Mouse (Mus musculus) stomach, embryonic 15.5 days (tissue): ENCODE measurements around the gene 1600014C23Rik. TPM values are rescaled to one million over a fixed set of nuclear protein-coding genes. Genes with fewer than 3 reads are reported as not detected.

Source experiments
- ATAC-seq: fragments of 200-750 bp; cut with Nextera tagmentation; 2 replicates; pipeline ENCODE4 v1.8.0; 2017; ENCODE audit warnings: low read depth, moderate number of reproducible peaks, moderate TSS enrichment; ENCODE audit not compliant: insufficient read depth, low FRiP score
- H3K27ac ChIP-seq: fragments of 300-500 bp; sonication (generic); 2 replicates; pipeline ENCODE4 v1.5.1; 2015; ENCODE audit warnings: mild to moderate bottlenecking, inconsistent platforms
- H3K27me3 ChIP-seq: fragments of 300-500 bp; sonication (generic); replicated peaks from 2 replicates; pipeline ENCODE4 v1.6.1; 2015; ENCODE audit warnings: inconsistent platforms
- H3K36me3 ChIP-seq: fragments of 300-500 bp; sonication (generic); 2 replicates; pipeline ENCODE4 v1.6.1; 2015; ENCODE audit warnings: inconsistent platforms
- H3K4me1 ChIP-seq: fragments of 300-500 bp; sonication (generic); 2 replicates; pipeline ENCODE4 v1.6.1; 2015; ENCODE audit warnings: inconsistent platforms
- H3K4me2 ChIP-seq: fragments of 300-500 bp; sonication (generic); 2 replicates; pipeline ENCODE4 v1.6.1; 2015; ENCODE audit warnings: mild to moderate bottlenecking, inconsistent platforms
- H3K4me3 ChIP-seq: fragments of 300-500 bp; sonication (generic); replicated peaks from 2 replicates; pipeline ENCODE4 v1.5.1; 2015; ENCODE audit warnings: inconsistent platforms
- H3K9ac ChIP-seq: fragments of 300-500 bp; sonication (generic); 2 replicates; pipeline ENCODE4 v1.6.1; 2015; ENCODE audit warnings: inconsistent platforms
- H3K9me3 ChIP-seq: fragments of 300-500 bp; sonication (generic); 2 replicates; pipeline ENCODE4 v1.6.1; 2016; ENCODE audit warnings: inconsistent platforms
- WGBS: fragments of 180-500 bp; shearing (Covaris S2); methylation state at CpG from one replicate; pipeline ENCODE4 v1.1.7; 2015; 5-methylcytosine and 5-hydroxymethylcytosine counted together
- polyA plus RNA-seq: library from polyadenylated mRNA; unstranded; fragments of >200 nt; fragmentation: Nextera tagmentation; extraction: Ambion mirVana; gene quantifications from 2 replicates; pipeline ENCODE4 v1.2.1, GENCODE M21; 2015

Gene 1600014C23Rik
- polyA plus RNA-seq, 1 experiment from 2014 or later = not detected

GRCm38 (mm10) chr17:45763188-45763587 is 29.5 kb upstream of the 1600014C23Rik start:
- Histone ChIP-seq H3K4me2 (no peak overlapping the region), H3K4me1 (peaks cover 39% of the 10 kb centered on the region), H3K9ac (no peak overlapping the region), H3K27me3 (no peaks in the 10 kb centered on the region), H3K36me3 (no peaks in the 10 kb centered on the region), H3K9me3 (no peaks in the 10 kb centered on the region), H3K27ac (peak overlapping the region; percentile 76), H3K4me3 (no peak overlapping the region)
- no peak for ATAC-seq
- 62% methylated on average over 8 of the region's 8 CpGs for WGBS

DNA sequence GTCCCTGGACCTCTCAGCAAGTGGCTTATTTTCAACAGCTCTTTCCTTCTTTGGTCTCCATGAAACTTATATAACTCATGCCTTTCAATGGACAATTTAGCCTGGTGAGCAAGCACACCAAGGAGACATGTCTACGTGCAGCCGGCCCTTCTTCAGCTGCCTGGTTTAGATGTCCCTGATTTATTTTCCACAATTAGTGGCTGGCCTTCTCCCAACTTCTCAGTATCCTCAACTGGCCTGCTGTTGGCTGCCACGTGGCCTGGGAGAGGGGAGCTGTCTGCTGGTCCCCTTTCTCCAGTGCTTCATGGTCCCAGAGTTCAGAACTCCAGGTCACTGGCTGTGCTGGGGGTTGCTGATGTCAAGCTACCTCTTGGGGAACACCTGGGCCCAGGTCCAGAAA is 28.3 kb upstream of the 1600014C23Rik start:
- Histone ChIP-seq H3K27ac (peak overlapping the region; percentile 28; the same call in 1 of the 2 replicates), H3K27me3 (no peaks in the 10 kb centered on the region), H3K9ac (no peak overlapping the region), H3K36me3 (no peaks in the 10 kb centered on the region), H3K4me1 (peaks cover 28% of the 10 kb centered on the region), H3K4me3 (no peak overlapping the region), H3K9me3 (no peaks in the 10 kb centered on the region), H3K4me2 (no peak overlapping the region)
- WGBS = 38% methylated on average over 3 of the region's 3 CpGs
- no peak for ATAC-seq

GRCm38 (mm10) chr17:45760965-45761645 is 27.5 kb upstream of the 1600014C23Rik start:
- Histone ChIP-seq H3K9ac (no peak overlapping the region), H3K9me3 (no peaks in the 10 kb centered on the region), H3K4me3 (no peak overlapping the region), H3K36me3 (no peaks in the 10 kb centered on the region), H3K4me2 (no peak overlapping the region), H3K27ac (no peak overlapping the region), H3K27me3 (no peaks in the 10 kb centered on the region), H3K4me1 (peaks cover 24% of the 10 kb centered on the region)
- ATAC-seq = no peak
- 72% methylated on average over 10 of the region's 10 CpGs for WGBS

DNA sequence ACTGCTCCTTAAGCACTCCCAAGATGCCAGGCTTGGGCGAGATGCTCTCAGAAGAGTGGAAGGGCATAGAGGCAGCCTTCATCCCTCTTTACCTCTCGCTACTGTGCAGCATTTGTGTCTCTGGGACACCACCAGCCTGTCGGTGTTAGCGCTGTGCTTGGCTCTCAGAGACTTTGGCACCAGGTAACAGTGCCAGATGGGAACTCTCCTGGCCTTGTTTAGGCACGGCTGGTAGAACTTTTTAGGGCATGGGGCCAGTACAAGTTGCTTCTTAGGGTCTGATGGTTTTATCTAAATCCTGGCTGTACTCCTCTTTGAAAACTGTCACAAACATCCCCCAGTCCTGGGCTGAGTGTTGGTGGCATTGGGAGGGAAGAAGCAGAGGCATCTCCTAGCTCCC is 26.1 kb upstream of the 1600014C23Rik start:
- Histone ChIP-seq H3K4me1 (peaks cover 20% of the 10 kb centered on the region), H3K27ac (no peak overlapping the region), H3K4me2 (no peak overlapping the region), H3K27me3 (no peaks in the 10 kb centered on the region), H3K36me3 (no peaks in the 10 kb centered on the region), H3K9ac (no peak overlapping the region), H3K4me3 (no peak overlapping the region), H3K9me3 (no peaks in the 10 kb centered on the region)
- no peak for ATAC-seq
- 88% methylated on average over 5 of the region's 5 CpGs for WGBS

- H3K4me1 ChIP-seq = peaks cover 20% of the 10 kb centered on the region
- no peaks in the 10 kb centered on the region for H3K9me3 ChIP-seq
- no peak overlapping the region for H3K9ac ChIP-seq
- H3K27ac ChIP-seq = no peak overlapping the region
- H3K36me3 ChIP-seq = no peaks in the 10 kb centered on the region
- 61% methylated on average over 7 of the region's 7 CpGs for WGBS
- H3K4me2 ChIP-seq = no peak overlapping the region
- no peak overlapping the region for H3K4me3 ChIP-seq
- no peak for ATAC-seq
- H3K27me3 ChIP-seq = no peaks in the 10 kb centered on the region
These were observed 25.2 kb upstream of the 1600014C23Rik start for GRCm38 (mm10) chr17:45758808-45759207.

DNA sequence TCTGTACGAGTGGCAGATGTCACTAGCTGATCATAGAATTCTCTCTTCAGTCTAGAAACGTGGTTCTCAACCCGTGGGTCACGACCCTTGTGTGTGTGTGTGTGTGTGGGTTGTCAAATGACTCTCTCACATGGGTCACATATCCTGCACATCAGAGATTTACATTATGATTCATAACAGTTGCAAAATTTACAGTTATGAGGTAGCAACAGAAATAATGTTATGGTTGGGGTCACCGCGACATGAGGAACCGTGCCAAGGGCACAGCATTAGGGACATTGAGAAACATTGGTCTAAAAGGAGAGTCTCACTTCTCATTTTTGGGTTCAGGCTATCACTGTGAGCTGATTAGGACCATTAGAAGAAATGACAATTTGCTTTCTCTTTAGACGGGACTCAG is 24.3 kb upstream of the 1600014C23Rik start:
- Histone ChIP-seq H3K27me3 (no peaks in the 10 kb centered on the region), H3K27ac (no peak overlapping the region), H3K4me2 (no peak overlapping the region), H3K4me1 (peaks cover 17% of the 10 kb centered on the region), H3K9me3 (no peaks in the 10 kb centered on the region), H3K36me3 (no peaks in the 10 kb centered on the region), H3K9ac (no peak overlapping the region), H3K4me3 (no peak overlapping the region)
- WGBS = 76% methylated on average over 8 of the region's 8 CpGs
- ATAC-seq = no peak

DNA sequence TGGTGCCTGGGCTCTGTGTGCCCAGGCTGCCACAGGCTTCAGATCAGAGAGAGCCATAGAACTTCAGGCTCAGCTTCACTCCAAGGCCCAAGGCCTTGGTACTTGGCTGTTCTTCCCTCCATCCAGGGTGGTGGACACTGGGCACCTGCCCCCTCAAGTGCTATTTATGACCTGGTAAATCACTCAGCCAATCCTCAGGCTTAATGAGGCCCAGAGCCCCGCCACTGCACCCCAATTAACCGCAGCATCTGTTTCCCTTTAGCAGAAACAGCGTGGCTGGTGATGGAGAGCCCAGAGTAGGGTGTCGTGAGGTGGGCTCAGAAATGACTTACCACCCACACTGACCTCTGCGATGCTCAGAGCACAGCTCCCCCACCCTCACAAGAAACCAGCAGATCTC is 23.2 kb upstream of the 1600014C23Rik start:
- no peaks in the 10 kb centered on the region for H3K9me3 ChIP-seq
- ATAC-seq = no peak
- H3K9ac ChIP-seq = no peak overlapping the region
- no peak overlapping the region for H3K4me3 ChIP-seq
- no peak overlapping the region for H3K27ac ChIP-seq
- peaks cover 10% of the 10 kb centered on the region for H3K4me1 ChIP-seq
- 60% methylated on average over 5 of the region's 5 CpGs for WGBS
- no peak overlapping the region for H3K4me2 ChIP-seq
- H3K27me3 ChIP-seq = no peaks in the 10 kb centered on the region
- H3K36me3 ChIP-seq = no peaks in the 10 kb centered on the region

DNA sequence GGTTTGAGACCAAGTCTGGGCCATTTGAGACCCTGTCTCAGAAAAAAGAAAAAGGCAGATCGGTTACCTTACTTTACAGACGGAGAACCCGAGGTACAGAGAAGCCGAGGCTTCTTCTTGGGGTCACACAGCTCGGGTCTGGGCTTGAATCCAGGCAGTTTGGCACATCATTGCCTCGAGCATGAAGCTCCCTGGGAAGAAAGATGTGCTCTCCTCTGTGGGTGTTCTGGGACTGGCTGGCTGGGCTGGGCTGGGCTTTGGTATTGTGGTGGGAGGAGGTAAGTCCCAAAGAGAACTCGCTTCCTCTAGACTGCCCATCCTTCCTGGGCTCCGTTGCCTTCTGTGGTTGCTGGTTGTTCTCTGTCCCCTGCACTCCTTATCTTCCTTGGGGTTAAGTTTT is 22.7 kb upstream of the 1600014C23Rik start:
- ATAC-seq = no peak

DNA sequence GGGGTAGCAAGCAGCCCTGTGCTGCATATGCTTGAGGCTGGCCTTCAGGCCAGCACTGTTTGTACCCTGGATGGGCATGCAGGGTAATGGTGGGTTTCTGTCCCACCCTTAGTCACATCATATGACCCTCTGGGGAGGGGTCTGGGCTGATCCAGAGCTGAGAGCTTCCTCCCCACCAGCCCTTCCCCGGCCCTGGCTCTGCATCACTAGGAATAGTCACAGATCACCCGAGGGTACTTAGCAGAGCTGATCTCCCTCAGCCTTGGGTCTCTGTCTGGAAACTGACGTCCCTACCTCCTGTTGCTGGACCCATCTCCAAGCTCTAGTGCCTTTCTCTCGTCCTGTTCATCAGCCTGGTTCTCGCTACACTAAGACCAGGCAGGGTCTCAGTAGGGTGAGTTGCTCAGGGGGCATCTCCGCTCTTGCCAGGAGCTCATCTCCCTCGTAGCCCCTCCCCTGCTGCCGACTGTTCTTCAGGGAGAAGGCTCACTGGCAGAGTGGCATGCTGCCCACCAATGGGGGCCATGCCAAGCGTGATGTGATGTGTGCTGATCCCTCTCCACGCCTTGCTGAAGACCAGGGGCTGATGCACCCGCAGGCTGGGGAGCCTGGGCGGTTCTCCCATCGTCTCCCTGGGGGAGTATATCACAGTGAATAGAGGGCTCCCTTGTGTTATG is 20.7 kb upstream of the 1600014C23Rik start:
- Histone ChIP-seq H3K9me3 (no peaks in the 10 kb centered on the region), H3K27me3 (no peaks in the 10 kb centered on the region), H3K4me3 (no peak overlapping the region), H3K9ac (no peak overlapping the region), H3K4me2 (no peak overlapping the region), H3K36me3 (no peaks in the 10 kb centered on the region), H3K27ac (no peak overlapping the region), H3K4me1 (0 out of 2 replicates have a peak, but pooled peaks cover 5% of the 10 kb centered on the region)
- ATAC-seq = no peak
- 80% methylated on average over 13 of the region's 13 CpGs for WGBS

More for the DNA sequence above, 22.7 kb upstream of the 1600014C23Rik start:
- Histone ChIP-seq H3K27ac (no peak overlapping the region), H3K4me1 (peaks cover 6% of the 10 kb centered on the region; the same call in 1 of the 2 replicates), H3K9ac (no peak overlapping the region), H3K4me2 (no peak overlapping the region), H3K4me3 (no peak overlapping the region), H3K27me3 (no peaks in the 10 kb centered on the region), H3K9me3 (no peaks in the 10 kb centered on the region), H3K36me3 (no peaks in the 10 kb centered on the region)
- 69% methylated on average over 8 of the region's 8 CpGs for WGBS

- 33% methylated on average over 11 of the region's 11 CpGs for WGBS
- Histone ChIP-seq H3K27me3 (no peaks in the 10 kb centered on the region), H3K36me3 (no peaks in the 10 kb centered on the region), H3K4me3 (no peak overlapping the region), H3K4me1 (peaks cover 10% of the 10 kb centered on the region; the same call in 1 of the 2 replicates), H3K9me3 (no peaks in the 10 kb centered on the region), H3K9ac (no peak overlapping the region), H3K4me2 (no peak overlapping the region), H3K27ac (no peak overlapping the region)
- no peak for ATAC-seq
These were observed 19.0 kb upstream of the 1600014C23Rik start for GRCm38 (mm10) chr17:45752678-45753077.

- Histone ChIP-seq H3K27ac (no peak overlapping the region), H3K4me2 (no peak overlapping the region), H3K36me3 (no peaks in the 10 kb centered on the region), H3K4me3 (no peak overlapping the region), H3K9me3 (no peaks in the 10 kb centered on the region), H3K27me3 (no peaks in the 10 kb centered on the region), H3K4me1 (peaks cover 10% of the 10 kb centered on the region; the same call in 1 of the 2 replicates), H3K9ac (no peak overlapping the region)
- ATAC-seq = no peak
- WGBS = 74% methylated on average over 8 of the region's 8 CpGs
These were observed 18.4 kb upstream of the 1600014C23Rik start for GRCm38 (mm10) chr17:45752053-45752452.

DNA sequence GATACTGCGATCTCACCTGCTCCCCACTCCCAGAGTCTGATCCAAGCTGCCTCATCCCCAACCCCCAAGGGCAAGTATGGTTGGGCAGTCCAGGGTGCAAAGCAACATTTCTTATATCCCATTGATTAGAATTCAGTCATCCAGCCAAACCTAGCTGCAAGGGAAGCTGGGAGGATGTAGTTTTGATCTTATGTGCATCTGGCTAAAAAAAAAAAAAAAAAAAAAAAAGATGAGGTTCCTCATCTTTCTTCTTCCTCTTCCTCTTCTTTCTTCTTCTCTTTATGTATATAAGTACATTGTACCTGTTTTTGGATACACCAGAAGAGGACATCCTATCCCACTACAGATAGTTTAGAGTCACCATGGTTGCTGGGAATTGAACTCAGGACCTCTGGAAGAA is 17.7 kb upstream of the 1600014C23Rik start:
- WGBS = 97% methylated on average over 1 of the region's 1 CpGs
- Histone ChIP-seq H3K36me3 (no peaks in the 10 kb centered on the region), H3K4me1 (peaks cover 10% of the 10 kb centered on the region; the same call in 1 of the 2 replicates), H3K27ac (no peak overlapping the region), H3K27me3 (no peaks in the 10 kb centered on the region), H3K9ac (no peak overlapping the region), H3K9me3 (no peaks in the 10 kb centered on the region), H3K4me3 (no peak overlapping the region), H3K4me2 (no peak overlapping the region)
- ATAC-seq = no peak
